ENCODE assay signal across 1 mouse cellular context in genomic region chr16:96210856-96211255, GRCm38 (mm10).
TF ChIP-seq lines count a peak whose summit lies in the region.

No protein-coding gene starts in this region.

TF ChIP-seq in CH12.LX, 34 proteins besides CTCF, POLR2A, EP300 and RAD21:
- no peak for TF ChIP-seq POLR2AphosphoS2 (IDR thresholded peaks at IDR 0.05; ENCODE audit: low read depth, low read length)
- TF ChIP-seq ELF1 (IDR thresholded peaks at IDR 0.05; ENCODE audit: low read depth, low read length), result no peak
- no peak for TF ChIP-seq USF2 (conservative IDR thresholded peaks at IDR 0.05; ENCODE audit: low read depth, low read length)
- TF ChIP-seq PAX5 (IDR thresholded peaks at IDR 0.05; ENCODE audit: low read length), result no peak
- TF ChIP-seq MEF2A (IDR thresholded peaks at IDR 0.05; ENCODE audit: borderline replicate concordance, low read depth, low read length), result peak; percentile 80; the same call in 1 of the 2 replicates
- TF ChIP-seq ZMIZ1 (IDR thresholded peaks at IDR 0.05; ENCODE audit: low read depth, low read length), result peak; percentile 44; the same call in 1 of the 2 replicates
- TF ChIP-seq ZKSCAN1 (IDR thresholded peaks at IDR 0.05; ENCODE audit: borderline replicate concordance, low read depth, low read length), result no peak
- no peak for TF ChIP-seq GABPA (IDR thresholded peaks at IDR 0.05; ENCODE audit: insufficient replicate concordance, low read depth, low read length)
- TF ChIP-seq MAFK (IDR thresholded peaks at IDR 0.05; ENCODE audit: insufficient replicate concordance, low read length), result 0 out of 2 replicates have a peak, but pooled peaks have one; percentile 46
- no peak for TF ChIP-seq ZC3H11A (IDR thresholded peaks at IDR 0.05; ENCODE audit: low read depth, low read length)
- TF ChIP-seq SIN3A (IDR thresholded peaks at IDR 0.05; ENCODE audit: low read length), result no peak; the same call in 1 of the 2 replicates
- TF ChIP-seq IRF4 (IDR thresholded peaks at IDR 0.05; ENCODE audit: low read depth, low read length), result no peak; the same call in 1 of the 2 replicates
- 0 out of 2 replicates have a peak, but pooled peaks have one; percentile 14 for TF ChIP-seq KAT2A (IDR thresholded peaks at IDR 0.05; ENCODE audit: insufficient replicate concordance, low read length)
- TF ChIP-seq TBP (conservative IDR thresholded peaks at IDR 0.05; ENCODE audit: low read depth, low read length), result 0 out of 2 replicates have a peak, but pooled peaks have one; percentile 54
- no peak for TF ChIP-seq ZNF384 (IDR thresholded peaks at IDR 0.05; ENCODE audit: low read depth, low read length)
- peak; percentile 67 for TF ChIP-seq BHLHE40 (IDR thresholded peaks at IDR 0.05; ENCODE audit: low read depth, low read length)
- TF ChIP-seq UBTF (IDR thresholded peaks at IDR 0.05; ENCODE audit: low read depth, low read length), result 0 out of 2 replicates have a peak, but pooled peaks have one; percentile 30
- peak; percentile 51; the same call in 1 of the 2 replicates for TF ChIP-seq CHD2 (IDR thresholded peaks at IDR 0.05; ENCODE audit: low read length)
- TF ChIP-seq ETS1 (conservative IDR thresholded peaks at IDR 0.05; ENCODE audit: low read depth, low read length), result peak; percentile 34; the same call in 1 of the 2 replicates
- TF ChIP-seq MAZ (IDR thresholded peaks at IDR 0.05; ENCODE audit: low read depth, low read length), result no peak
- TF ChIP-seq SMC3 (IDR thresholded peaks at IDR 0.05; ENCODE audit: low read depth, low read length), result no peak
- TF ChIP-seq MAX (IDR thresholded peaks at IDR 0.05; ENCODE audit: low read length), result peak; percentile 65
- TF ChIP-seq TCF12 (IDR thresholded peaks at IDR 0.05; ENCODE audit: low read depth, low read length), result peak; percentile 35; the same call in 1 of the 2 replicates
- TF ChIP-seq JUN (IDR thresholded peaks at IDR 0.05; ENCODE audit: insufficient read depth, low read depth, low read length), result no peak
- TF ChIP-seq NELFE (IDR thresholded peaks at IDR 0.05; ENCODE audit: low read depth, low read length), result no peak
- no peak for TF ChIP-seq MYC (IDR thresholded peaks at IDR 0.05; ENCODE audit: low read depth, low read length)
- TF ChIP-seq MXI1 (IDR thresholded peaks at IDR 0.05; ENCODE audit: low read depth, low read length), result no peak
- no peak for TF ChIP-seq USF1 (IDR thresholded peaks at IDR 0.05; ENCODE audit: low read depth, low read length)
- TF ChIP-seq JUND (conservative IDR thresholded peaks at IDR 0.05; ENCODE audit: low read depth, low read length), result no peak; the same call in 1 of the 2 replicates
- no peak for TF ChIP-seq E2F4 (IDR thresholded peaks at IDR 0.05; ENCODE audit: insufficient replicate concordance, low read depth, low read length)
- TF ChIP-seq RCOR1 (conservative IDR thresholded peaks at IDR 0.05; ENCODE audit: low read depth, low read length), result no peak
- no peak for TF ChIP-seq HCFC1 (IDR thresholded peaks at IDR 0.05; ENCODE audit: low read depth, low read length)
- no peak for TF ChIP-seq NRF1 (IDR thresholded peaks at IDR 0.05; ENCODE audit: low read depth, low read length)
- no peak for TF ChIP-seq CHD1 (IDR thresholded peaks at IDR 0.05; ENCODE audit: low read depth, low read length)
